Mouse (Mus musculus) limb, embryonic 12.5 days (tissue): ENCODE measurements around the gene Lrp4. TPM values are rescaled to one million over a fixed set of nuclear protein-coding genes. Genes with fewer than 3 reads are reported as not detected.

Experiments
- ATAC-seq: fragments of 200-750 bp; cut with Nextera tagmentation; 2 replicates; pipeline ENCODE4 v1.8.0; 2017; ENCODE audit warnings: low read depth, moderate TSS enrichment; ENCODE audit not compliant: insufficient number of reproducible peaks, insufficient read depth, low FRiP score, low TSS enrichment
- H3K27ac ChIP-seq: fragments of 300-500 bp; sonication (generic); 2 replicates; pipeline ENCODE4 v1.5.1; 2016; ENCODE audit warnings: mild to moderate bottlenecking, moderate library complexity
- H3K27me3 ChIP-seq: fragments of 300-500 bp; sonication (generic); 2 replicates; pipeline ENCODE4 v1.6.1; 2016; ENCODE audit warnings: mild to moderate bottlenecking, moderate library complexity
- H3K36me3 ChIP-seq: fragments of 300-500 bp; sonication (generic); 2 replicates; pipeline ENCODE4 v1.6.1; 2016; ENCODE audit warnings: mild to moderate bottlenecking, moderate library complexity
- H3K4me1 ChIP-seq: fragments of 300-500 bp; sonication (generic); replicated peaks from 2 replicates; pipeline ENCODE4 v1.6.1; 2016
- H3K4me2 ChIP-seq: fragments of 300-500 bp; sonication (generic); 2 replicates; pipeline ENCODE4 v1.6.1; 2016; ENCODE audit warnings: mild to moderate bottlenecking, moderate library complexity
- H3K4me3 ChIP-seq: fragments of 300-500 bp; sonication (generic); replicated peaks from 2 replicates; pipeline ENCODE4 v1.5.1; 2016; ENCODE audit warnings: mild to moderate bottlenecking
- H3K9ac ChIP-seq: fragments of 300-500 bp; sonication (generic); replicated peaks from 2 replicates; pipeline ENCODE4 v1.6.1; 2016; ENCODE audit warnings: mild to moderate bottlenecking, moderate library complexity
- H3K9me3 ChIP-seq: fragments of 300-500 bp; sonication (generic); 2 replicates; pipeline ENCODE4 v1.6.1; 2016; ENCODE audit warnings: mild to moderate bottlenecking, moderate library complexity
- WGBS: fragments of 180-500 bp; shearing (Covaris S2); methylation state at CpG from one replicate; pipeline ENCODE4 v1.1.7; 2016; 5-methylcytosine and 5-hydroxymethylcytosine counted together
- polyA plus RNA-seq: library from polyadenylated mRNA; unstranded; fragments of >200 nt; fragmentation: Nextera tagmentation; extraction: Ambion mirVana; gene quantifications from 2 replicates; pipeline ENCODE4 v1.2.1, GENCODE M21; 2016

The Lrp4 gene
- polyA plus RNA-seq, 1 experiment from 2014 or later: 7.2 TPM

GRCm38 (mm10) chr2:91462196-91462595 is 4.9 kb downstream of the Lrp4 start:
- Histone ChIP-seq H3K9ac (peak overlapping the region; percentile 31; the same call in 1 of the 2 replicates), H3K36me3 (0 out of 2 replicates have a peak, but pooled peaks cover 2% of the 10 kb centered on the region), H3K4me2 (peak overlapping the region; percentile 42), H3K27me3 (no peaks in the 10 kb centered on the region), H3K4me3 (0 out of 2 replicates have a peak overlapping the region, but pooled peaks have one; percentile 2), H3K27ac (peak overlapping the region; percentile 43), H3K9me3 (no peaks in the 10 kb centered on the region), H3K4me1 (peaks cover 34% of the 10 kb centered on the region)
- 2% methylated on average over 2 of the region's 2 CpGs for WGBS
- ATAC-seq: no peak

GRCm38 (mm10) chr2:91462681-91463080 is 5.4 kb downstream of the Lrp4 start:
- no peak for ATAC-seq
- Histone ChIP-seq H3K4me3 (0 out of 2 replicates have a peak overlapping the region, but pooled peaks have one; percentile 2), H3K4me2 (peak overlapping the region; percentile 42), H3K4me1 (peaks cover 39% of the 10 kb centered on the region), H3K27ac (peak overlapping the region; percentile 43), H3K9ac (peak overlapping the region; percentile 31; the same call in 1 of the 2 replicates), H3K36me3 (0 out of 2 replicates have a peak, but pooled peaks cover 2% of the 10 kb centered on the region), H3K27me3 (no peaks in the 10 kb centered on the region), H3K9me3 (no peaks in the 10 kb centered on the region)
- WGBS: 7% methylated on average over 12 of the region's 12 CpGs

GRCm38 (mm10) chr2:91465934-91466333 is 8.6 kb downstream of the Lrp4 start:
- Histone ChIP-seq H3K4me2 (no peak overlapping the region), H3K4me3 (no peak overlapping the region), H3K27me3 (no peaks in the 10 kb centered on the region), H3K9me3 (no peaks in the 10 kb centered on the region), H3K27ac (no peak overlapping the region), H3K4me1 (peaks cover 49% of the 10 kb centered on the region), H3K9ac (no peak overlapping the region), H3K36me3 (peaks cover 1% of the 10 kb centered on the region; the same call in 1 of the 2 replicates)
- 86% methylated on average over 3 of the region's 3 CpGs for WGBS
- no peak for ATAC-seq

GRCm38 (mm10) chr2:91467613-91468012 is 10.3 kb downstream of the Lrp4 start:
- peak overlapping the region; percentile 32 for H3K27ac ChIP-seq
- ATAC-seq: no peak

GRCm38 (mm10) chr2:91470055-91470647 is 12.8 kb downstream of the Lrp4 start:
- Histone ChIP-seq H3K4me2 (no peak overlapping the region), H3K27me3 (no peaks in the 10 kb centered on the region), H3K9ac (0 out of 2 replicates have a peak overlapping the region, but pooled peaks have one; percentile 18), H3K4me3 (no peak overlapping the region), H3K36me3 (peaks cover 34% of the 10 kb centered on the region), H3K9me3 (no peaks in the 10 kb centered on the region), H3K27ac (no peak overlapping the region), H3K4me1 (peaks cover 26% of the 10 kb centered on the region)
- no peak for ATAC-seq
- WGBS: 36% methylated on average over 7 of the region's 7 CpGs

More at GRCm38 (mm10) chr2:91467613-91468012, 10.3 kb downstream of the Lrp4 start:
- 66% methylated on average over 8 of the region's 8 CpGs for WGBS
- Histone ChIP-seq H3K9me3 (no peaks in the 10 kb centered on the region), H3K36me3 (peaks cover 9% of the 10 kb centered on the region), H3K4me3 (no peak overlapping the region), H3K9ac (no peak overlapping the region), H3K4me2 (no peak overlapping the region), H3K4me1 (peaks cover 34% of the 10 kb centered on the region), H3K27me3 (no peaks in the 10 kb centered on the region)

GRCm38 (mm10) chr2:91474358-91474757 is 17.0 kb downstream of the Lrp4 start:
- Histone ChIP-seq H3K4me3 (no peak overlapping the region), H3K9me3 (no peaks in the 10 kb centered on the region), H3K27me3 (no peaks in the 10 kb centered on the region), H3K27ac (no peak overlapping the region), H3K4me2 (no peak overlapping the region), H3K4me1 (peaks cover 13% of the 10 kb centered on the region), H3K9ac (no peak overlapping the region), H3K36me3 (peaks cover 73% of the 10 kb centered on the region)
- WGBS: 78% methylated on average over 12 of the region's 12 CpGs
- ATAC-seq: no peak

- Histone ChIP-seq H3K9ac (no peak overlapping the region), H3K36me3 (peaks cover 84% of the 10 kb centered on the region), H3K4me1 (no peaks in the 10 kb centered on the region), H3K27me3 (no peaks in the 10 kb centered on the region), H3K4me3 (no peak overlapping the region), H3K27ac (no peak overlapping the region), H3K4me2 (no peak overlapping the region), H3K9me3 (no peaks in the 10 kb centered on the region)
- WGBS: 83% methylated on average over 7 of the region's 7 CpGs
- ATAC-seq: no peak
Measured at GRCm38 (mm10) chr2:91475791-91476190, 18.5 kb downstream of the Lrp4 start.

GRCm38 (mm10) chr2:91476251-91476661 is 18.9 kb downstream of the Lrp4 start:
- no peak overlapping the region for H3K27ac ChIP-seq
- no peak overlapping the region for H3K4me2 ChIP-seq
- ATAC-seq: no peak
- no peak overlapping the region for H3K4me3 ChIP-seq
- H3K4me1 ChIP-seq: no peaks in the 10 kb centered on the region
- H3K9ac ChIP-seq: no peak overlapping the region
- no peaks in the 10 kb centered on the region for H3K27me3 ChIP-seq
- no peaks in the 10 kb centered on the region for H3K9me3 ChIP-seq
- WGBS: 85% methylated on average over 17 of the region's 17 CpGs
- peaks cover 79% of the 10 kb centered on the region for H3K36me3 ChIP-seq

- Histone ChIP-seq H3K4me1 (no peaks in the 10 kb centered on the region), H3K9ac (no peak overlapping the region), H3K9me3 (no peaks in the 10 kb centered on the region), H3K4me2 (no peak overlapping the region), H3K36me3 (peaks cover 81% of the 10 kb centered on the region), H3K27ac (no peak overlapping the region), H3K27me3 (no peaks in the 10 kb centered on the region), H3K4me3 (no peak overlapping the region)
- WGBS: 79% methylated on average over 7 of the region's 7 CpGs
- ATAC-seq: no peak
Measured at GRCm38 (mm10) chr2:91476841-91477240, 19.5 kb downstream of the Lrp4 start.

GRCm38 (mm10) chr2:91480399-91480801 is 23.1 kb downstream of the Lrp4 start:
- Histone ChIP-seq H3K27ac (no peak overlapping the region), H3K36me3 (peaks cover 77% of the 10 kb centered on the region), H3K4me3 (no peak overlapping the region), H3K27me3 (no peaks in the 10 kb centered on the region), H3K4me2 (no peak overlapping the region), H3K9me3 (no peaks in the 10 kb centered on the region), H3K4me1 (no peaks in the 10 kb centered on the region), H3K9ac (no peak overlapping the region)
- 95% methylated on average over 9 of the region's 9 CpGs for WGBS
- no peak for ATAC-seq

- no peak overlapping the region for H3K4me3 ChIP-seq
- no peaks in the 10 kb centered on the region for H3K4me1 ChIP-seq
- peaks cover 77% of the 10 kb centered on the region for H3K36me3 ChIP-seq
- no peaks in the 10 kb centered on the region for H3K9me3 ChIP-seq
- WGBS: 64% methylated on average over 6 of the region's 6 CpGs
- no peak overlapping the region for H3K9ac ChIP-seq
- ATAC-seq: no peak; the same call in 1 of the 2 replicates
- H3K27me3 ChIP-seq: no peaks in the 10 kb centered on the region
- H3K4me2 ChIP-seq: no peak overlapping the region
- H3K27ac ChIP-seq: no peak overlapping the region
Measured at GRCm38 (mm10) chr2:91480805-91481514, 23.6 kb downstream of the Lrp4 start.
